Mouse (Mus musculus) heart, adult 2 months (tissue): Measurements from ENCODE around the gene Cpa5.

ENCODE experiments used
- CTCF ChIP-seq: fragments of 200-600 bp; IDR thresholded peaks from 2 replicates; pipeline ENCODE4 v1.8.1; 2022; ENCODE audit warnings: antibody characterized with exemption, mild to moderate bottlenecking, moderate library complexity
- EP300 ChIP-seq: fragments of 200-500 bp; IDR thresholded peaks from 2 replicates; pipeline ENCODE4 v1.6.1; 2011; ENCODE audit warnings: low read depth, low read length, control low read depth; ENCODE audit not compliant: insufficient read depth
- POLR2A ChIP-seq: fragments of 200-500 bp; IDR thresholded peaks from 2 replicates; pipeline ENCODE4 v1.6.1; 2011; ENCODE audit warnings: mild to moderate bottlenecking, low read depth, low read length, control low read depth; ENCODE audit not compliant: insufficient read depth

GRCm38 (mm10) chr6:30569331-30569730 is 41.5 kb upstream of the Cpa5 start:
- TF ChIP-seq POLR2A (no peak), CTCF (no peak), EP300 (no peak)
